Mouse (Mus musculus): ENCODE data around the gene Ahrr.

DNA sequence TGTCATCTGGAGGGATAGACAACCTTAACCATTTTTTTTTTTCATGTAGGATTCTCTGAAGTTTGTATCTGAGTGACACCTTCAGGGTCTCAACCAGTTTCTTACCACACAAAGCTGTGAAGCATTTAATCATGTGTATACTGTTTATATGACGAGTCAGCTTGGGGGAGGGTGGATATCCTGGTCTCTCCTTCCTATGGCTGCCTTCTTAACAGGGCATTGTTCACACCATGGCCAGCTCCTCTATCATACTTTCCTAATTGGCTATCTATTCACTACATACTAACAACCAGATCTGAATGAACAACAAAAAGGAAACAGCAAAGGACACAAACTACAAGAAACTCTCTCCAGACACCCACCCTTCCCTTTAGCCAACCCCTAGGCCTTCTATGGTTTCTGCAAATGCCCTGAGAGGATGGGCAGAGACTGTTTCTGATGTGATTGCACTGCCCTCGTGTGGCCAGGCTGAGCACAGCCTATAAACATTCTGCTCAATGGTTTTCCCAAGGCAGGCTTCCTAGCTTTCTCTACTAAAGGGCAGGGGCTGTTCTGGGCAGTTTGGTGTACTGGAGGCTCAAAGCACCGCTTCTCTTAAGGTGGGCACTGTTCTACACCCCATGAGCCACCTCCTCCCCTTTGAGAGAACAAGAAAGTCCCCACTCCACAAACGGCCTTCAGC lies 8.9 kb upstream of the Ahrr start:
- no peak for TF ChIP-seq POLR2A (IDR thresholded peaks at IDR 0.05; ENCODE audit: low read depth, low read length)
- TF ChIP-seq CTCF (IDR thresholded peaks at IDR 0.05; ENCODE audit: borderline replicate concordance, insufficient read depth, low read length), result peak; percentile 82
